Mouse (Mus musculus): ENCODE results near the gene Grb7. TPM values are rescaled to one million over a fixed set of nuclear protein-coding genes. Genes with fewer than 3 reads are reported as not detected.
A peak's percentile ranks its signal among the peaks of the same experiment; 100 is the strongest.

Gene Grb7
- polyA plus RNA-seq, 1 experiment = 54.8 TPM

DNA sequence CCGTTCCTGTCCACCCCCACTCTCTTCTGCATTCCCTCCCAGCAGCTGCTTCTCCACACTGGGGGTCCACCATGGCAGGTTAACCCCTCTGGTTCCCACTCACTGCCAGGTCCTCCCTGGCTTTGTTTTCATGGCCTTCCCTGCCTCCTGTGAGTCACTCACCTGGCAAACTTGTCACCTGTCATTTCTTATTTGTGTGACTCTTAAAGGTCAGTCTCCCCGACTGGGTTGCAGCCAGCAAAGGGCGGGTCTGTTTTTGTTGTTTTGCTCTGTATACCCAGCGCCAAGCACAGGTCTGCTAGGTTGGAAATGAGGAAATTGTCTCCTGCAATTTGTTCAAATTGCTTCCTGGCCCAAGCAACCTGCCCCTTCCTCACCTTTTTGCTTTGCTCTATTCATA is 515 bp upstream of the Grb7 start:
- peak; percentile 51 for DNase-seq (ENCODE audit: low read depth)

DNA sequence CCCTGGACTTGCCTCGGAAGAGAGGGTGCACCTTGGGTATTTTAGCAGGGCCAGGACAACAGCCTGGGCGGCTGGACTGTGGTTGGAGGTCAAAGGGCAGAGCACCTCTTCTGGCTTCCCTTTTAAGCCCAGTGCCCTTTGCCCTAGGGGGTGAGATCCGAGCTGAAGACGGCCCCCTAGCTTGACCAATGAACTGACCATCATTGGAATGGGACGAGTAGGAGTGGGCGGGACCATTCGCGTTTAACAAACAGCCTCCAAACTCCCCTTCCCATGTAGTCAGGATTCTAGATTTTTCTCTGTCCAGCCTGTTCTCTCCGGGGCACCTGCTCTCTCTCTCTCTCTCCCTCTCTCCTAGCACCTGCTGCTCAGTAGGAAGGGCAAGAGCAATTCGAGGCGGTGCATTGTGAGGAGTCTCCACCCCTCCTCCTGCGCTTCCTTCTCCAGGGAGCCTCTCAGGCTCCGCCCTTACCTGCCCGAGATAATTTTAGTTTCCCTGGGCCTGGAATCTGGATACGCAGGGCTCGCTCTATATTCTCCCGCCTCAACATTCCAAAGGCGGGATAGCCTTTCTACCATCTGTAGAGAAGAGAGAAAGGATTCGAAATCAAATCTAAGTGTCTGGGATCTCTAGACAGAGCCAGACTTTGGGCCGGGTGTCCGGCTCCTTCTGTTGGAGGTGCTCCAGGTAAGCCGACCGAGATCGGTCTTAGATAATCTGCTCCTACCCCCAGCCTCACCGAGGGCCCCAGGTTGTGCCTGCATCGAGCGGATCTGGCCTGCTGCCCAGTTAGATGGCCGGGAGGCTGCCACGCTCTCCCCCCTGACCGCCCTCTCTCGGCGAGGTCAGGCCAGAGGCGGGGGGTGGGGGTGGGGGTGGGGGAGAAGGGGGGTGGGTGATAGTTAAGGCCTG is 624 bp downstream of the Grb7 start:
- peak; percentile 62 for DNase-seq (ENCODE audit: low read depth)

DNA sequence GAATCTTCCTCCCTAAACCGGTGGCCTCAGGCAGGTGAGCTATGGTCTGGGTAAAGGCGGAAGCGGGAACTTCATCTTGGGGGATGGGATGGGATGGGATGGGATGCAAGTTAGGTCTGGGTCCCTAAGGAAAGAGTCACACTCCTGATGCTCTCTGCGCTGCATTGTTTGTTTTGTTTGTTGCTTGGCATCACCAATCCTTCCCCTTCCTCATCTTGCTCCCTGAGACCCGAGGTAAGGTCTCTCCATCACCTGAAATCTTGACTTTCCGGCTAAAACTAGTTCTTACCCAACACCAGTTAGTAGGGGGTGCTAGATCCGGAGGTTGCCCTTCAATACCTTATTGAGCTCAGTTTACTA is 1.3 kb downstream of the Grb7 start:
- DNase-seq (ENCODE audit: low read depth) = no peak

DNA sequence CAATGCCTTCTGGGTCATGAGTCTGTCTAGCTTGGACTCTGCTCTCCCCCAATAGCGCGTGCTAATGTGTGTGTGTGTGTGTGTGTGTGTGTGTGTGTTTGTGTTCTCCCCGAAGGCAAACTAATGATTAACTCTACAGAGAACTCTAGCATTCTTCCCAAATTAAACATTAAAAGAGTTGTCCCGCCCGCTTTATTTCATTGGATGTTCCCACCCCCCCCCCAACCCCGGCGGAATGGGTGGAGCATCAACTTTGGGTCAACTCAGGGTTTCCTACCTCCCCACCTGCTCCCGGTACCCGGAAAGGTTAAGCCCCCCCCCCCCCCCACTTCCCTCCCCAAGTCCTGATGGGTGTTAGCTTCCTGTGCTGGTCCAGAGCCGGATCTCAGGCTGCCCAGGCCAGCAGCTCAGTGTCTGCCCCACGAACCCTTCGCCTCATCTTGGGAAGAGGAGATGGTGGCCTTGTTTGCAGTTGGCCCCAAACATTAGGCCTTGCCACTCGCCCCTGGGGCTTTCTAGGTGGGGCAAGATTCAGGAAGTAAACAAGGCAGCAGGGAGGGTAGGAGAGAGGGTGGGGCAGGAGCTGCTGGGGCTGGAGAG is 2.1 kb downstream of the Grb7 start:
- no peak for DNase-seq (ENCODE audit: low read depth)

DNA sequence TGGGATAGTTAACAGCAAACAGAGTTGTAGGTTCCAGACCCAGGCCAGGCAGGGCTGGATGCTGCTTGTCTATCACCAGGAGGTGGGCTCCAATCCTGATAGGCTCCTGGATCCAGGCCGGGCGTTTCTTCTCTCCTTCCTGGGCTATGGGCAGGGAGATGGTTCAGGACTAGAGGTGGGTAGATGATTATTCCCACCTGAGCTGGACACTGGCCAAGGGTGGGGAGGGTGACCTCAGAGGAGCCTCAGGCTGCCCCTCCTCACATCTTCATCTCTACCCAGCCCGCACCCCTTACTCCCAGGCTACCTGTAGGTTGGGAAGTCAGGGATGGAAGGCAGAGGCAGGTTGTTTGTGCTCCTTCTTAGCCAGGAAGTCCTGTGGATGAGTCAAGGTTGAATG is 3.2 kb downstream of the Grb7 start:
- DNase-seq (ENCODE audit: low read depth) = no peak

DNA sequence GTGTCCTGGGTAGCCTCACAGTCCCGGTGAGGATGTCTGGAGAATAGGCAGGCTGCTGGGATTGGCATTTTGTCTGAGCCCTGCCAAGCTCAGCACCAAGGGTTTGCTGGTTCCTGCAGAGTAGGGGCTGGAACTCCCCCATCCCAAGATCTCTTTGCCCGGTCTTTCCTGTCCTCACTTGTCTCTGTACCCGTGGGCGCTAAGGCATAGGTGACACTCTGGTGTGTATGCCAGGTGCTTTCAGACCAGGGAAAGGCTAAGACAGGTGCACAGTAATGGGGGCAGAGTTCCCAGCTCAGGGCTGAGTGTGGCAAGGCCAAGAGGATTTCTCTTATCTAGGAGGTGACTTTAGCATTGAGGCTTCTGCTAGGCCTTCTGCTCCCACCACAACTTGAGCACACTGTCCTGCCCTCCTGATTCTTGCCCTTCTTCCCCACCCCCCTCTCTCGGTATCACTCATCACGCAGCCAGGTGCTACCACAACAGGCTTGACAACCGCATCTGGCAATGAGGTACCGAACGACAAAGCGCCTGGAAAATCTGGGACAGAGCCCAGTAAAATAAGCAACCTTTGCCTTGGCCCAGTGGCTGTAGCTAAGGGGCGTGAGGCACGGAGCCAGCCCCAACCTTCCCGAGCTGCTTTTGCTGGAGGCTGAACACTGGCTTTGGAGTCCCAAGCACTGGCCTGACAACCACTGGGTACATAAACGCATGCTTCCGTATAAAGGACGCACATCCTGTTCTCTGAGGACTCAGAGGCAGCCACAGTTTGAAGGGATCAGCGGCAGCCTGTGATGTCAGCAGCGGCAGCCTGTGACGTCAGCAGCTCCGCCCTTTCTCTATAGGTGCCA is 4.0 kb downstream of the Grb7 start:
- peak; percentile 97 for DNase-seq (ENCODE audit: low read depth)

DNA sequence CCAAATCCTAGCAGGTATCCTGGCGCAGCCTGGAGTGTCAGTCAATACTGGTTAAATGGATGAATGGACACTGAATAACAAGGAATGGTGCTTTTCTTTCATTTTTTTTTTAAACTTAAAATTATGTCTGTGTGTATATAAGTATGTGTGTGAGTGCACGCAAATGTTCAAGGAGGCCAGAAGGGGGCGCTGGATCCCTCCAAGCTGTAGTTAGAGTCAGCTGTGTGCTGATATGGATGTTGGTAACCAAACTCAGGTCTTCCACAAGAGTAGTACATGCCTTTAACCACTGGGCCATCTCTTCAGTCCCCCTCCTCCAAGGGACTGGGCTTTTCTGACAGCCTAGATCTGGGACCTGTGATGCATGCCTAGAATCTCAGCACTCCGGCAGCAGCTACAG is 9.3 kb downstream of the Grb7 start:
- DNase-seq (ENCODE audit: low read depth) = no peak

DNA sequence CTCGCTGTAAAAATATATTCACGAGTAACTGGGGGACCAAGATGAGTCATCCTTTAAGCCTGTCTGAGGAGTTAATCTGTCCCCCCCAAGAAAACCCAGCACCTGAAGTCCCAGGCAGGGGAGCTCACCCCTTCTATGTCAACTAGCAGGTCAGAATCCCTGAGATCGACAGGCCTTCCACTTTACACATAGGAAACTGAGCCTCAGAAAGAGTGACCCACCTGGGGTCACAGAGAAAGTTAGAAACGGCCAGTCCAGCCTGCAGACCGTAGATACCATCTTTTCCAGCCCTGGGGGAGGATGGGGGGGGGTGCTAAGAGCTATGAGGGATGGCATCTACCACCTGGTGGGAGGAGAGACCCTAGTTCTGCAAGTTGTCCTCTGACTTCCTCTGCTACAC is 10.4 kb downstream of the Grb7 start:
- no peak for DNase-seq (ENCODE audit: low read depth)

DNA sequence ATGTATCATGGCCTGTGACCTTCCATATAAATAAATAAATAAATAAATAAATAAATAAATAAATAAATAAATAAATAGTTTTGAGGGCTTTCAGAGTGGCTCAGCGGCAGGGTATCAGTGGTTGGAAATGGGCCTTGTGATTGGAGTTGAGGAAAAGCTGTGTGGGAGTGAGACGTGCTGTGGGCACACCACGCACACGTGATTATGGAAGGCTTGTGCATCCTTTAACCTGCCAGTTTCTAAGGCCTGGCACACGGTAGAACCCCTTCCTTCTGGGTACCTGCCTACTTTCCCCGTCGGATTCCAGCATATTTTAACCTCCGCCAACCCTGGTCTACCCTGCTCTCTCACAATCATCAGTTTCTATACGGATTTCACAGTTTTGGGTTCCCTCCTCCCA is 10.8 kb downstream of the Grb7 start:
- DNase-seq (ENCODE audit: low read depth) = no peak

DNA sequence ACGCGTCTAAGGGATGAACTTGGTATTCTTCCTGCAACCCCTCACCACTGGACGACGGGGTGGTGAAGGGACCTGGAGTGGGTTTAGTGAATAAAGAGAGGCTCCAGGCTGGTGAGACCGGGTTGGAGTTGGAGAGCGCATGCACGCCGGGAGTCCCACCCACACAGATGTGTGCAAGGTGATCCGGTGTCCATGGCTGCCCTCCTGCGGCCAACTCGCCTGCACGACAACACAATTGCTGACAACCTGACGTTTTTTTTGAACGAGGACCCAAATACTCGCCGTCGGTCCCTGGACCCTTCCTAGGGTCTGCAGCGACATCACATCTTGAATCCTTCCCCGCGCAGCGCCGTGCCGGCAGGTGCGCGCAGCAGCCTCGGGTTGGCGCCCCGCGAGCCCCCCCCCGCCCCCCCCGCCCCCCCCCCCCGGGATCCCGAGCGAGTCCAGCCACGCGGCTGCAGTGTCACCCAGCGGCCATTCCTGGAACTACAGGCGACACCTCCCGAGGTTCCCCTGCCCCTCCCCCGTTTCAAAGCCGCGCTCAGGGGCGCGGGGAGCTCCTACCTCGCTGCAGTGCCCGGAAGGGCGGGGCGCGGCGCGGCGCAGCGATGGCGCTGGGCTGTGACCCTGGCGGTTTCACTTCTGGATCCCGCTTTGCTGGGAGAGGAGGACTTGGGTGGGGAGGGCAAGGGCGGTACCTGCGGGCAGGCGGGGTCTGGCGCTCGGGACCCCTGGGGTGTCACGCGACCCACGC is 11.3 kb downstream of the Grb7 start:
- DNase-seq (ENCODE audit: low read depth) = no peak

DNA sequence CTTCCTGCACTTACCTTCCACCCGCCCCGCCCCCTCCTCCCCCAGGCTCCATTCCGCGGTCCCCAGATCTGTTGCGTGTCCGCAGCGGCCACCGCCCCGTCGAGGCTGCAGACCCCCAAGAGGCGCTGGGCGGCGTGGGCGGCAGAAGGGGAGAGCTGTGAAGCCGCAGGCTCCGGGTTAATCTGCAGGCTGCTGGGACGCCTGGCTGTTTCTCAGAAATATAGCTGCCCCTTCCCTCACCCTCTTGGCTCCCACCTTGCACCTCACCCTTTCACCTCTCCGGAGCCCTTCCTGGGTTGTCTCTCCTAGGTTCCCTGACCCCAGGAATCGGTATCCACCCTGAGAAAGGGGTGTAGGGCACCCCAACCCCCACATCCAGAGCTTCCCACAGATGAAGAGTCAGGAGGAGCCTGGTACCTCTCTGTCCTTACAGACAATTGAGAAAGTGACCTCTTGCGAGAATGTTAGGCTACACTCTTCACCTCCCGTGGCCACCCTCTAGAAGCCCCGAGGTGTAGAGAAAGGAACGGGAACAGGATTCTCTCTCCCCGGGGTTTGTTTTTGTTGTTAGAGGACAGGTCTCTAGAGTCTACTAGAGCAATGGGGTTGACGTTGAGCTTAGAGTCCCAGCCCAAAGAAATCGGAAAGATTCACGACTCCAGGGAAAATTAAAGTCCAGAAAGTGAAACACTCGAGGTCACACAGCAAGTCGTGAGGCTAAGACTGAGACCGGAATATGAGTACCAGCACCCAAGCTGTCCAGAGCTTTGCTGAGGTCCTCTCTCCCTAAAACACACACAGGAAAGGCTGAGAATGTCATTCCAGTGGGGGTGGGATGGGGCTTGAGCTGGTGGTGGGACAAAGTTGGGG is 12.2 kb downstream of the Grb7 start:
- no peak for DNase-seq (ENCODE audit: low read depth)

DNA sequence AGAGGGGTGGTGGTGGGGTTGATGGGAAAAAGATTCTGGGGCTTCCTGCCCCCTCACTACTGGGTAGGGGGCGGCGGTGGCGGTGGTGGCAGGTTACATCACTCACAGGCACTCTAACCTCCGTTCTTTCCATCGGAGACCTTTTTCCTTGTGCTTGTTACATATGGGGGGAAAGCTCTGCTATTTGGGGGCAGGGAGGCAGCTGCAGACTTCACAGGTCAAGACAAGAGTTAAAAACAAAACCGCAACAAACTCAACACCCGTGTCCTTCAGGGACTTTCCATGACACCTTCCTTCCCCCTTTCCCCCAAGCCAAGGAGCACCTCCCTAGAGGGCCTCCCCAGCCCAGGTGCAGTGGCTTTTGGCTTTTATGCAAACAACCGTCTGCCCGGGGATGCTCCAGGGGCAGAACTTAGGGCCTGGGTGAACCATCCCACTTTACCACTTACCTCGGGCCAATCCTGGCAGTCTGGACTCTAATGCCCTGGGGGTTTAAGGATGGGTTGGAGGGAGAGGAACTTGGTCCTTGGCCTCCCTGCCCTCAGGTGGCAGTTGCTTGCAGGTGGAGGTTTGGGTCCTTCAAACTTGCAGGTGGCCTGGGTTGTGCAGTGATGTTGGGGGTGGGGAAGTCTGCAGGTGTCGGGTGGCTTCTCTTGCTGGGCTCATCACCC is 13.0 kb downstream of the Grb7 start:
- DNase-seq (ENCODE audit: low read depth) = no peak

DNA sequence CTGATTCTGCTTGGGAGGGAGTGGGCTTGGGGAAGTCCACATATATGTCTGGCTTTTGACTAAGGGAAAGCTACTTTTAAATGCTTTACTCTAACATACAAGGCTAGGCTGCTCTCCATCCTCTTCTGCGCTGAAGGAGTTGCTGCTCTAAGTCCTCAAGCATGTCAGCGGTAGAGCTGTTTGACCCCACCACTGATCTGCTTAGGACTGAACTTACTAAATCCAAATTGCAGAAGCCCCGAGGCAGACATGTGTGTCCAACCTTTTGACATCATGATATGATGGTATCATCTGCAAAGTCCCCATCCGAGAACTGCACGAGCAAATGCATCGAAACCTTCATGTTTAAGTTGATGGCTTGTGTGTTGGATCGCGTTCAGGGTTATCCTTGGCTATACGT is 13.7 kb downstream of the Grb7 start:
- DNase-seq (ENCODE audit: low read depth) = no peak

DNA sequence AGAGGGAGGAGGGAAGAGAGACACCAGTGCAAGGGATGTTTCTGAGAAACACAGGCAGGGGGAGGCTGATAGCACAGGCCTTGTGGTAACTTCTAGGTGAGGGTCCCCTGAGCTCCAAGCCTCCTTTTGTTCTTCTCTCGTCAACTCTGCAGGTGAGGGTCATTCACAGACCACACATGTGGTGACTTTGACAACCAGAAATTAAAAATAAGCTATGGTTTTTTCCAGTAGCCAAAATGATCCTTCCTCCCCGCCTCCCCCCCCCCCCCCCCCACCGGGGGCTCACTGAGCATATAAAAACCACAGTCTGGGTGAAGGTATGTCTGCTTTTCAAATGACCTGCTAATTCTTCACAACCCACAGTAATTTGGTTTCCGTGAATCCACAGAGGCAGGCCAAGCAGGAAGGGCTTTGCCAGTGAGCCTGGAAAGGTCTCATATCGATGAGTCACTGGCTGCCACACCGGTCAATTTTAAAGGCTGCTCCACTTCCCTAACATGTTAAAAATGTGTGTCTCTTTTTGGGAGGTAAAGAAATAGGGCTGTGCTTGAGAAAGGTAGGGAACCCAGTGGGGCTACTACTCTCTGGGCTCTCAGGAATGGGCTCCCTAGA is 15.0 kb downstream of the Grb7 start:
- no peak for DNase-seq (ENCODE audit: low read depth)

DNA sequence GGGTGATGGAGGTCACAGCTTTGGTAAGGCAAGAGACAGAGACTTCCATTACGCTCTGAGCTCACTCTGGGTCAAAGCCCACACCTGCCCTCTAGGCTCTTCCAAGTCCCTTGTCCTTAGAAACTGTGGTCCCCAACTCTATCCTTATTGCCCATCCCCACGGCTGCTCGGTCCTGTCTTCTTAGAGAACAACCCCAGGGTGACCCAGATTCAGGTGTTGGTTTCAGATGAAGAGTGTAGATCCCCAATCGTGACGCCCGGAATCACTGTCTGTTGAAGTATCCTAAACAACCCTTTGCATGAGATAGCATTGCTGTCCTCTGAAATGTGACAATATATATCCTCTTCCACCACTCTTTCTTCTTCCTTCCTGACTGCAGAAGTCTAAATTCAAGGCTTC is 16.1 kb downstream of the Grb7 start:
- no peak for DNase-seq (ENCODE audit: low read depth)

DNA sequence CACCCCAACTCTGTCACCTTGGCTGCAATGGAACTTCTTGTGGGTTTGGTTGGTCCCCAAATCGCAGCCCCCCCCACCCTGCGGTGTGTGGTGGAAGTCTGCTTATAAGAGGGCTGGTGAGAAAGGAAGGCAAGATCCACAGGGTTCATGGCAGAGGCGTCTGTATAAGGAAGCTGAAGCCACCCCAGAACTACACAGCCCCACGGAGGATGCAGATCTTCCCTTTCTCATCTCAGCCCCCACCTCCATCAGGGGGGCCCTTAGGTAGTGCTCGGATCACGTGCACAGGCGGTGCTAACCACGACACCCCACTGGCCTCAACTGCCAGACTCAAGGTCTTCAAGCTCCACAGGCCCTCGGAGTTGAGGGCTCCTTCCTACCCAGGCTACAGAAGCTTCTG is 17.7 kb downstream of the Grb7 start:
- no peak for DNase-seq (ENCODE audit: low read depth)

DNA sequence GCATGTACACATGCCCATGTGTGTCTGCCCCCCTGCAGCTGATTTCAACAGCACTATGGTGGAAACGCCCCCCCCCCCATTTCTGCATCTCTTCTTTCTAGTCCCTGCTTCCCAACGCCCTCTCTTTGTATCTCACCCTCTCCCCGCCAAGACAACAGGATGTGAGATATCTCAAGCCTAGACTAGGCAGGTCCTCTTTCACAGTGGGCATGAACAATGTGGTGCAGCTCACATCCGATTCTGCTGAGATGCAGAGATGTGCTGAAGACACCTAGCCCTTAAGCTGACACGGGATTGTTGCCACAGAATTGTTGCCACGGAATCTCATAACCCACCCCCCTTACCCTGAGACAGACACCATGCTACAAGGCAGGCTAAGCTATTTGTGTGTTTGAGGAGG is 18.3 kb downstream of the Grb7 start:
- DNase-seq (ENCODE audit: low read depth) = no peak

DNA sequence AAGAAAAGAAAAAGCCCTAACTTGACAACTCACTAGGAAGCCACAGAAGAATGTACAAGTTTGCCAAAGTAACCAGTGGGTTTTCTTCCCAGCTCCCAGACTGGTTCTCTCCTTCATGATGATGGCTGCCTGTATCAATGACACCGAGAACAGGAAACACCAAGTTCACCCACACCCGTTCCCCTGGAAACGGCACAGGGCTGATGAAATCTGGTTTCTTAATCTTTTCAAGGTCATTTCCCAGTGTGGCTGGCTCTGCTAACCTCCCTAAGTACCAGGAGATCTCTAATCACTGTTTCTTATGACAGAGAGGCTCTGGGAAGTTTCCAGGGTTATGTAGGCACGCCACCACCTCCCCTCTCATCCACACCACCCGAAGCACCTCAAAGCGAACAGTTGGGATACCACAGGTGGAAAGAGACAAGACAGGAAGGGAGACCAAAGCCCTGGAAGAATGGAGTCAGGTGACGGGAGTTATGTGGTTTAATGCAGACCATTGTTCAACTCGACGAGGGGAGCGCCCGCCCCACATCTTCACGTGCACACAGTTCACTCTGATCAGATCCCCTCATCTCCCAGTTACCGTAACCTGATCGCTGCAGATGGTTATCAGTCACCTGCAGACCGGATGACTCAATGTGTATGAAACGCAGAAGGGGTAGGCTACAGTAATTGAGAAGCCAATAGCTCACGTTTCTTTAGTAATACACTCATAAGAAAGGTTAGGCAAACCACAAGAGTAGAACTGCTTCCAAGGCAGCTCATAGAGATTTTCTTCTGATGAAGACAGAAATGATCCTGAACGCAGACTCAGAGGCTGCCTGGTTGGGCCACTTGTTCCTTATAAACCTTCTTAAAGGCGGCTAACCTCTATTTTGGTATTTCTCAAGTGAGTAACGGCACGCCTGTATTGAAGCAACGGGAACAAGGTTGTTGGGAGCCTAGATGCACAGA is 23.8 kb downstream of the Grb7 start:
- no peak for DNase-seq (ENCODE audit: low read depth)

DNA sequence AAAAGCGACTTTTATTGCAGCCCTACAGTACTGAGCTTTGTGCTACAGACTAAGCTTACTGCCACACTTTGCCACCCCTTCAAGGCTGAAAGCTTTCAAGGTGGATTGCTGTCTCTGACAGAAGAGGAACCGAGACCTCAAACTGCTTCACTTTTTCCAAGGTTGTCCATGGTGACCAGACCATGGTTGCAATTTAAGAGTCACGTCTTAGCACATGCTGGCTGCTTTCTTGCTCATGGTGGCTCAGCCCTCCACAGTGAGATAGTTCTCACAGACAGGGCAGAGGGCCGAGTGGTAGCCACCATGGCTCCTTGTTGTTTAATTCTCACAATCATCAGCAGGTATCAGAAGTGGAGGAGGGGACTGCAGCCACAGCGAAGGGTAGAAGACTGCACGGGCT is 24.6 kb downstream of the Grb7 start:
- no peak for DNase-seq (ENCODE audit: low read depth)
